Mouse (Mus musculus) forebrain, embryonic 11.5 days (tissue): ENCODE results near the gene Sort1. TPM values are rescaled to one million over a fixed set of nuclear protein-coding genes. Genes with fewer than 3 reads are reported as not detected.

ENCODE experiments used
- ATAC-seq: fragments of 200-750 bp; cut with Nextera tagmentation; replicated peaks from 2 replicates; pipeline ENCODE4 v1.8.0; 2017; ENCODE audit warnings: moderate TSS enrichment; ENCODE audit not compliant: low FRiP score
- DNase-seq: peaks from one replicate; pipeline ENCODE4 v3.0.0-alpha.2; 2017; ENCODE audit warnings: low spot score
- H3K27ac ChIP-seq: fragments of 300-500 bp; sonication (generic); 2 replicates; pipeline ENCODE4 v1.5.1; 2014; ENCODE audit warnings: low read depth, low read length
- H3K27me3 ChIP-seq: fragments of 300-500 bp; sonication (generic); 2 replicates; pipeline ENCODE4 v1.6.1; 2014; ENCODE audit warnings: mild to moderate bottlenecking, low read length, mixed read lengths; ENCODE audit not compliant: control insufficient read depth, insufficient read depth
- H3K36me3 ChIP-seq: fragments of 300-500 bp; sonication (generic); 2 replicates; pipeline ENCODE4 v1.6.1; 2014; ENCODE audit warnings: mild to moderate bottlenecking, low read length, moderate library complexity, mixed read lengths; ENCODE audit not compliant: control insufficient read depth, insufficient read depth
- H3K4me1 ChIP-seq: fragments of 300-500 bp; sonication (generic); replicated peaks from 2 replicates; pipeline ENCODE4 v1.6.1; 2014; ENCODE audit warnings: low read length, mixed read lengths; ENCODE audit not compliant: control insufficient read depth, insufficient read depth
- H3K4me2 ChIP-seq: fragments of 300-500 bp; sonication (generic); 2 replicates; pipeline ENCODE4 v1.6.1; 2014; ENCODE audit warnings: low read depth, mild to moderate bottlenecking, low read length, moderate library complexity, mixed read lengths; ENCODE audit not compliant: severe bottlenecking
- H3K4me3 ChIP-seq: fragments of 300-500 bp; sonication (generic); 2 replicates; pipeline ENCODE4 v1.5.1; 2014; ENCODE audit warnings: low read depth, low read length
- H3K9ac ChIP-seq: fragments of 300-500 bp; sonication (generic); 2 replicates; pipeline ENCODE4 v1.6.1; 2014; ENCODE audit warnings: low read length
- H3K9me3 ChIP-seq: fragments of 300-500 bp; sonication (generic); 2 replicates; pipeline ENCODE4 v1.6.1; 2016; ENCODE audit warnings: low read length, mixed read lengths; ENCODE audit not compliant: control insufficient read depth
- WGBS: fragments of 180-500 bp; shearing (Covaris S2); extraction: QIAGEN DNeasy Blood & Tissue Kit; methylation state at CpG from one replicate; pipeline ENCODE4 v1.1.7; 2014; 5-methylcytosine and 5-hydroxymethylcytosine counted together
- polyA plus RNA-seq: library from polyadenylated mRNA; unstranded; fragments of >200 nt; fragmentation: Nextera tagmentation; extraction: Ambion mirVana; gene quantifications from 2 replicates; pipeline ENCODE4 v1.2.1, GENCODE M21; 2014

Gene Sort1
- polyA plus RNA-seq, 1 experiment from 2014 or later, result 28.9 TPM

- H3K4me1 ChIP-seq, result peaks cover 41% of the 10 kb centered on the region
- no peak for ATAC-seq
- no peak overlapping the region for H3K4me3 ChIP-seq
Measured at GRCm38 (mm10) chr3:108291036-108291799, 7.3 kb downstream of the Sort1 start.

GRCm38 (mm10) chr3:108294398-108294797 is 10.5 kb downstream of the Sort1 start:
- DNase-seq (no peak), ATAC-seq (no peak)
- no peaks in the 10 kb centered on the region for H3K27me3 ChIP-seq
- 42% methylated on average over 2 of the region's 2 CpGs for WGBS
- no peak overlapping the region for H3K4me2 ChIP-seq
- no peaks in the 10 kb centered on the region for H3K36me3 ChIP-seq
- no peak overlapping the region for H3K4me3 ChIP-seq
- no peaks in the 10 kb centered on the region for H3K9me3 ChIP-seq
- H3K27ac ChIP-seq, result no peak overlapping the region
- no peak overlapping the region; the same call in 1 of the 2 replicates for H3K9ac ChIP-seq
- H3K4me1 ChIP-seq, result peaks cover 27% of the 10 kb centered on the region

More at GRCm38 (mm10) chr3:108291036-108291799, 7.3 kb downstream of the Sort1 start:
- H3K4me2 ChIP-seq, result no peak overlapping the region
- no peaks in the 10 kb centered on the region for H3K36me3 ChIP-seq
- H3K27me3 ChIP-seq, result no peaks in the 10 kb centered on the region
- H3K9ac ChIP-seq, result no peak overlapping the region
- DNase-seq, result no peak
- H3K27ac ChIP-seq, result no peak overlapping the region
- 72% methylated on average over 17 of the region's 17 CpGs for WGBS
- no peaks in the 10 kb centered on the region for H3K9me3 ChIP-seq

DNA sequence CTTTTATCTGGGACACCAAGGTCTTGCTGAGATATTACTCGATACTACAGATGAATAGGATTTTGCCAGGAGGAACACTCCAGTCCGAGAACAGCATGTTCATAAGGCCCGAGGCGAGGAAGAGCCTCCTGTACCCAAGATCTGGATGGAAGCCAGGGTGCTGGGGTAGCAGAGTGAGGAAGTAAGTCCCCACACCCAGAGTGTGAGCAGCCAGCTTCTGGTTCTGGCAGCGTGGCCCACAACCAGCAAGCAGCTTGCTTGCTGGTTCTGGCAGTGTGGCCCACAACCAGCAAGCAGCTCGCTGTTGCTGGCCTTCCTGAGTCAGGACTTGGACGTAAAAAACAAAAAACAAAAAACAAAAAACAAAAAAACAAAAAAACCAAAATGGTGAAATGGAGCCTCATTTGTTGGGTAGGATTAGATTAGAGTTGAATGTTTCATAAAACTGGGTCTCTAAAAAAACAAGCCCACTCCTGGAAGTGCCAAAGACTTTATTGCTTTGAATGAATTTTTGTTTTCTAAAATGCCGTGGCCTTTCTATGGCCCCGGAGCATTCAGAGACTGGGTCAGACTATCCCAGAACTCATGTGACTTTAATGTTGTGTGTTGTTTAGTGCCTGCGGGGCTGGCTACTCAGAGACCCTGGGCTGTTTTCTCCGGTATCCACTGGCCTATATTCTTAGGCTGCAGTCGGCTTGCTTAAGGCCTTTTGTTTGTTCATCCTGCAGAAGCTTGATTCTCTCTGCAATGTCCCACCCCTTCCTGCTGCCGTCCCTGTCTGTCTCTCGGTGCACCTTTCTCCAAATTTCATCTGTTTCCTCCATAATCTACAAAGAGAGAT is 11.7 kb downstream of the Sort1 start:
- H3K4me2 ChIP-seq, result peak overlapping the region; percentile 19
- no peaks in the 10 kb centered on the region for H3K36me3 ChIP-seq
- H3K27me3 ChIP-seq, result no peaks in the 10 kb centered on the region
- DNase-seq (no peak), ATAC-seq (peak; percentile 31; the same call in 1 of the 2 replicates)
- H3K4me3 ChIP-seq, result no peak overlapping the region
- 36% methylated on average over 14 of the region's 14 CpGs for WGBS
- peak overlapping the region; percentile 79; the same call in 1 of the 2 replicates for H3K27ac ChIP-seq
- H3K4me1 ChIP-seq, result peaks cover 27% of the 10 kb centered on the region
- H3K9me3 ChIP-seq, result no peaks in the 10 kb centered on the region
- peak overlapping the region; percentile 48 for H3K9ac ChIP-seq

- peak; percentile 71 for ATAC-seq
- DNase-seq, result peak; percentile 61
- 20% methylated on average over 14 of the region's 14 CpGs for WGBS
- Histone ChIP-seq H3K27me3 (no peaks in the 10 kb centered on the region), H3K4me3 (no peak overlapping the region), H3K9ac (peak overlapping the region; percentile 42), H3K4me1 (peaks cover 27% of the 10 kb centered on the region), H3K36me3 (no peaks in the 10 kb centered on the region), H3K27ac (peak overlapping the region; percentile 79; the same call in 1 of the 2 replicates), H3K9me3 (no peaks in the 10 kb centered on the region), H3K4me2 (peak overlapping the region; percentile 19)
Measured at GRCm38 (mm10) chr3:108296220-108297049, 12.6 kb downstream of the Sort1 start.

GRCm38 (mm10) chr3:108297050-108297419 is 13.2 kb downstream of the Sort1 start:
- 76% methylated on average over 7 of the region's 7 CpGs for WGBS
- Histone ChIP-seq H3K9me3 (no peaks in the 10 kb centered on the region), H3K4me1 (peaks cover 26% of the 10 kb centered on the region), H3K4me2 (no peak overlapping the region), H3K4me3 (no peak overlapping the region), H3K9ac (no peak overlapping the region), H3K36me3 (no peaks in the 10 kb centered on the region), H3K27ac (0 out of 2 replicates have a peak overlapping the region, but pooled peaks have one; percentile 1), H3K27me3 (no peaks in the 10 kb centered on the region)
- DNase-seq (no peak), ATAC-seq (no peak)

GRCm38 (mm10) chr3:108297603-108298553 is 14.0 kb downstream of the Sort1 start:
- 63% methylated on average over 7 of the region's 7 CpGs for WGBS
- ATAC-seq, result no peak; the same call in 1 of the 2 replicates
- H3K4me3 ChIP-seq, result no peak overlapping the region
- H3K9me3 ChIP-seq, result no peaks in the 10 kb centered on the region
- DNase-seq, result no peak
- no peak overlapping the region for H3K27ac ChIP-seq
- no peak overlapping the region for H3K4me2 ChIP-seq
- H3K9ac ChIP-seq, result no peak overlapping the region
- peaks cover 25% of the 10 kb centered on the region for H3K4me1 ChIP-seq
- no peaks in the 10 kb centered on the region for H3K27me3 ChIP-seq
- H3K36me3 ChIP-seq, result no peaks in the 10 kb centered on the region

DNA sequence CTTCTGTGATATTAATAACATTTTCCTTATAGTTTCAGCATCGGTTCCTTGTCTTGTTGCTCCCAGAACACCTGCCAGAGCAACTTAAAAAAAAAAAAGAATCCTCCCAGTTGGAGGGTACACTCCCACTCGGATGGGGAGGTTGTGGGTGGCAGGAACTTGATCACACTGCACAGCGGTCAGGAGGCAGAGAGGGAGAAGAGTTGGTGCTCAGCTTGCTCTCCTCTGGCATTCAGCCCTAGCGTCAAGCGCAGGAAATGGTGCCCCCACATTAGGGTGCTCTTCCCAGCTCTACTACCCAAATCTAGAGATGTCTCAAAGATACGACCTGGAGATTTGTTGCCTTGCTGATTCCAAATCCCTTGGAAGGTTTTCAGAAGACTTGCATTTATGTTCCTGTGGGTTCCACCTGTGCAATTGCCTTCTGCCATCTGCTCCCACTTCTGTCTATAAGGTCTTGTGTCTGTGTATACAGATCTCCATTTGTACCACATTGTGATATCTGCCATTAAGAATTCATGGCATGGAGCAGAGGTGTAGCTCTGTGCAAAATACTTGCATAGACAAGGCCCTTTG is 16.7 kb downstream of the Sort1 start:
- Histone ChIP-seq H3K27me3 (no peaks in the 10 kb centered on the region), H3K4me2 (no peak overlapping the region), H3K9ac (no peak overlapping the region), H3K27ac (no peak overlapping the region), H3K36me3 (no peaks in the 10 kb centered on the region), H3K9me3 (no peaks in the 10 kb centered on the region), H3K4me1 (peaks cover 14% of the 10 kb centered on the region), H3K4me3 (no peak overlapping the region)
- ATAC-seq (no peak), DNase-seq (no peak)
- WGBS, result 93% methylated on average over 6 of the region's 6 CpGs
